Mouse (Mus musculus) heart, embryonic 11.5 days (tissue): ENCODE data around the gene Haao. TPM values are rescaled to one million over a fixed set of nuclear protein-coding genes. Genes with fewer than 3 reads are reported as not detected.

Experiments
- ATAC-seq: fragments of 200-750 bp; cut with Nextera tagmentation; replicated peaks from 2 replicates; pipeline ENCODE4 v1.8.0; 2017; ENCODE audit warnings: moderate library complexity; ENCODE audit not compliant: insufficient number of reproducible peaks, low FRiP score, low TSS enrichment
- H3K27ac ChIP-seq: fragments of 300-500 bp; sonication (generic); 2 replicates; pipeline ENCODE4 v1.5.1; 2014; ENCODE audit warnings: mild to moderate bottlenecking, low read depth, low read length
- H3K27me3 ChIP-seq: fragments of 300-500 bp; sonication (generic); 2 replicates; pipeline ENCODE4 v1.6.1; 2014; ENCODE audit warnings: mild to moderate bottlenecking, low read length, mixed read lengths; ENCODE audit not compliant: control insufficient read depth, insufficient read depth
- H3K36me3 ChIP-seq: fragments of 300-500 bp; sonication (generic); 2 replicates; pipeline ENCODE4 v1.6.1; 2014; ENCODE audit warnings: mild to moderate bottlenecking, low read length, moderate library complexity, mixed read lengths; ENCODE audit not compliant: control insufficient read depth, insufficient read depth
- H3K4me1 ChIP-seq: fragments of 300-500 bp; sonication (generic); 2 replicates; pipeline ENCODE4 v1.6.1; 2014; ENCODE audit warnings: low read length; ENCODE audit not compliant: control insufficient read depth, insufficient read depth
- H3K4me2 ChIP-seq: fragments of 300-500 bp; sonication (generic); 2 replicates; pipeline ENCODE4 v1.6.1; 2014; ENCODE audit warnings: mild to moderate bottlenecking, moderate library complexity
- H3K4me3 ChIP-seq: fragments of 300-500 bp; sonication (generic); 2 replicates; pipeline ENCODE4 v1.5.1; 2014; ENCODE audit warnings: low read depth, low read length
- H3K9ac ChIP-seq: fragments of 300-500 bp; sonication (generic); 2 replicates; pipeline ENCODE4 v1.6.1; 2014; ENCODE audit warnings: mild to moderate bottlenecking, low read depth, low read length, moderate library complexity
- H3K9me3 ChIP-seq: fragments of 300-500 bp; sonication (generic); replicated peaks from 2 replicates; pipeline ENCODE4 v1.6.1; 2016; ENCODE audit warnings: low read length; ENCODE audit not compliant: control insufficient read depth
- WGBS: fragments of 180-500 bp; shearing (Covaris S2); extraction: QIAGEN DNeasy Blood & Tissue Kit; methylation state at CpG from one replicate; pipeline ENCODE4 v1.1.7; 2014; ENCODE audit not compliant: insufficient replicate concordance; 5-methylcytosine and 5-hydroxymethylcytosine counted together
- polyA plus RNA-seq: library from polyadenylated mRNA; unstranded; fragments of >200 nt; fragmentation: Nextera tagmentation; extraction: Ambion mirVana; gene quantifications from 2 replicates; pipeline ENCODE4 v1.2.1, GENCODE M21; 2014

The Haao gene
- polyA plus RNA-seq, 1 experiment from 2014 or later: 0.21 TPM

GRCm38 (mm10) chr17:83837659-83838190, 10.0 kb downstream of the Haao start:
- no peaks in the 10 kb centered on the region for H3K4me1 ChIP-seq
- H3K27ac ChIP-seq: no peak overlapping the region
- no peak overlapping the region for H3K4me3 ChIP-seq
- no peak overlapping the region for H3K9ac ChIP-seq
- ATAC-seq: no peak
- no peak overlapping the region for H3K4me2 ChIP-seq
- H3K36me3 ChIP-seq: no peaks in the 10 kb centered on the region
- WGBS: 66% methylated on average over 8 of the region's 8 CpGs
- no peaks in the 10 kb centered on the region for H3K9me3 ChIP-seq
- no peaks in the 10 kb centered on the region for H3K27me3 ChIP-seq

- Histone ChIP-seq H3K27ac (no peak overlapping the region), H3K4me1 (no peaks in the 10 kb centered on the region), H3K9ac (no peak overlapping the region), H3K36me3 (no peaks in the 10 kb centered on the region), H3K4me2 (no peak overlapping the region), H3K4me3 (no peak overlapping the region), H3K27me3 (no peaks in the 10 kb centered on the region), H3K9me3 (no peaks in the 10 kb centered on the region)
- WGBS: 71% methylated on average over 3 of the region's 3 CpGs
- ATAC-seq: no peak
These were observed 11.7 kb downstream of the Haao start for GRCm38 (mm10) chr17:83836048-83836447.

GRCm38 (mm10) chr17:83834120-83834519, 13.6 kb downstream of the Haao start:
- no peak overlapping the region for H3K4me2 ChIP-seq
- no peaks in the 10 kb centered on the region for H3K27me3 ChIP-seq
- WGBS: 43% methylated on average over 4 of the region's 4 CpGs
- peaks cover 4% of the 10 kb centered on the region; the same call in 1 of the 2 replicates for H3K4me1 ChIP-seq
- no peak overlapping the region for H3K9ac ChIP-seq
- no peaks in the 10 kb centered on the region for H3K36me3 ChIP-seq
- no peaks in the 10 kb centered on the region for H3K9me3 ChIP-seq
- ATAC-seq: no peak
- H3K27ac ChIP-seq: no peak overlapping the region
- no peak overlapping the region for H3K4me3 ChIP-seq

GRCm38 (mm10) chr17:83830616-83831292, 17.0 kb downstream of the Haao start:
- ATAC-seq: 0 out of 2 replicates have a peak, but pooled peaks have one; percentile 10
- no peak overlapping the region for H3K9ac ChIP-seq
- WGBS: 89% methylated on average over 4 of the region's 4 CpGs

GRCm38 (mm10) chr17:83829356-83829755, 18.4 kb downstream of the Haao start:
- Histone ChIP-seq H3K36me3 (no peaks in the 10 kb centered on the region), H3K4me3 (no peak overlapping the region), H3K4me2 (no peak overlapping the region), H3K27ac (no peak overlapping the region), H3K9ac (no peak overlapping the region), H3K27me3 (no peaks in the 10 kb centered on the region), H3K4me1 (peaks cover 7% of the 10 kb centered on the region; the same call in 1 of the 2 replicates), H3K9me3 (no peaks in the 10 kb centered on the region)
- ATAC-seq: no peak
- 44% methylated on average over 3 of the region's 3 CpGs for WGBS

More at GRCm38 (mm10) chr17:83830616-83831292, 17.0 kb downstream of the Haao start:
- no peak overlapping the region for H3K4me3 ChIP-seq
- H3K36me3 ChIP-seq: no peaks in the 10 kb centered on the region
- H3K9me3 ChIP-seq: no peaks in the 10 kb centered on the region
- H3K27ac ChIP-seq: no peak overlapping the region
- no peak overlapping the region for H3K4me2 ChIP-seq
- no peaks in the 10 kb centered on the region for H3K27me3 ChIP-seq
- peaks cover 7% of the 10 kb centered on the region; the same call in 1 of the 2 replicates for H3K4me1 ChIP-seq

GRCm38 (mm10) chr17:83823835-83824234, 23.9 kb downstream of the Haao start:
- Histone ChIP-seq H3K9me3 (no peaks in the 10 kb centered on the region), H3K36me3 (no peaks in the 10 kb centered on the region; the same call in 1 of the 2 replicates), H3K4me3 (no peak overlapping the region), H3K9ac (no peak overlapping the region), H3K4me2 (no peak overlapping the region), H3K27ac (no peak overlapping the region), H3K4me1 (peaks cover 7% of the 10 kb centered on the region), H3K27me3 (no peaks in the 10 kb centered on the region)
- 0 out of 2 replicates have a peak, but pooled peaks have one; percentile 33 for ATAC-seq
- 83% methylated on average over 7 of the region's 7 CpGs for WGBS

- no peak for ATAC-seq
- H3K4me1 ChIP-seq: peaks cover 11% of the 10 kb centered on the region; the same call in 1 of the 2 replicates
- no peaks in the 10 kb centered on the region; the same call in 1 of the 2 replicates for H3K36me3 ChIP-seq
- no peak overlapping the region for H3K9ac ChIP-seq
- 82% methylated on average over 3 of the region's 3 CpGs for WGBS
- no peak overlapping the region for H3K4me2 ChIP-seq
- no peaks in the 10 kb centered on the region for H3K9me3 ChIP-seq
- no peaks in the 10 kb centered on the region for H3K27me3 ChIP-seq
- no peak overlapping the region for H3K27ac ChIP-seq
- no peak overlapping the region for H3K4me3 ChIP-seq
These were observed 25.9 kb downstream of the Haao start for GRCm38 (mm10) chr17:83821876-83822275.

GRCm38 (mm10) chr17:83820701-83821100, 27.1 kb downstream of the Haao start:
- Histone ChIP-seq H3K4me2 (no peak overlapping the region), H3K4me1 (peaks cover 11% of the 10 kb centered on the region; the same call in 1 of the 2 replicates), H3K4me3 (no peak overlapping the region), H3K9me3 (no peaks in the 10 kb centered on the region), H3K27me3 (no peaks in the 10 kb centered on the region), H3K36me3 (no peaks in the 10 kb centered on the region; the same call in 1 of the 2 replicates), H3K27ac (no peak overlapping the region), H3K9ac (no peak overlapping the region)
- 85% methylated on average over 5 of the region's 5 CpGs for WGBS
- ATAC-seq: no peak
